Mouse (Mus musculus) midbrain, embryonic 11.5 days (tissue): ENCODE results near the gene Sqor. TPM values are rescaled to one million over a fixed set of nuclear protein-coding genes. Genes with fewer than 3 reads are reported as not detected.

ENCODE experiments used
- polyA plus RNA-seq: library from polyadenylated mRNA; unstranded; fragments of >200 nt; fragmentation: Nextera tagmentation; extraction: Ambion mirVana; gene quantifications from 2 replicates; pipeline ENCODE4 v1.2.1, GENCODE M21; 2014

Sqor gene
- polyA plus RNA-seq, 1 experiment from 2014 or later = 2.9 TPM

Other genes with a start within 250 kb of the Sqor start
- gene Gatm, start 153.9 kb upstream of the Sqor start, polyA plus RNA-seq = 25.4 and 28.3 TPM in 2 replicates
- gene AA467197, start 128.3 kb upstream of the Sqor start, polyA plus RNA-seq = 0.25 and 0.44 TPM in 2 replicates
- gene Slc30a4, start 62.6 kb upstream of the Sqor start, polyA plus RNA-seq = 7.5 and 7.7 TPM in 2 replicates
- gene Bloc1s6, start 26.7 kb upstream of the Sqor start, polyA plus RNA-seq = 78.1 and 78.8 TPM in 2 replicates